Mouse (Mus musculus): ENCODE results near the gene Kdf1.
"Not testable (repeated sequence)": the region's sequence is repeated elsewhere in the genome, so short reads cannot be mapped to it uniquely, and the experiment has no call there.

Gene Kdf1

GRCm38 (mm10) chr4:133496738-133497445 is 21.9 kb upstream of the Kdf1 start:
- DNase-seq (ENCODE audit: low spot score in 2 of 2), result no peak

GRCm38 (mm10) chr4:133497461-133498159 is 21.2 kb upstream of the Kdf1 start:
- DNase-seq (ENCODE audit: low spot score in 2 of 2), result no peak

GRCm38 (mm10) chr4:133498160-133498724 is 20.5 kb upstream of the Kdf1 start, which contains the start of gene Trnp1:
Gene Trnp1 (minus strand): TSS chr4:133498550.
- DNase-seq (ENCODE audit: low spot score in 2 of 2), result peak; percentile 73 to 78

- DNase-seq (ENCODE audit: low spot score in 2 of 2), result no peak
Observed at GRCm38 (mm10) chr4:133501514-133501913, 17.2 kb upstream of the Kdf1 start.

- no peak for DNase-seq (ENCODE audit: low spot score in 2 of 2)
Observed at GRCm38 (mm10) chr4:133504300-133504699, 14.5 kb upstream of the Kdf1 start.

GRCm38 (mm10) chr4:133504755-133505485 is 13.8 kb upstream of the Kdf1 start:
- DNase-seq (ENCODE audit: low spot score in 2 of 2), result no peak

GRCm38 (mm10) chr4:133506573-133506972 is 12.2 kb upstream of the Kdf1 start:
- DNase-seq (ENCODE audit: low spot score in 2 of 2), result no peak

GRCm38 (mm10) chr4:133508990-133509389 is 9.8 kb upstream of the Kdf1 start:
- DNase-seq (ENCODE audit: low spot score in 2 of 2), result no peak

- no peak for DNase-seq (ENCODE audit: low spot score in 2 of 2)
Observed at GRCm38 (mm10) chr4:133511050-133511449, 7.7 kb upstream of the Kdf1 start.

- DNase-seq (ENCODE audit: low spot score in 2 of 2), result not testable (repeated sequence)
Observed at GRCm38 (mm10) chr4:133512511-133512910, 6.3 kb upstream of the Kdf1 start.

GRCm38 (mm10) chr4:133512972-133513371 is 5.8 kb upstream of the Kdf1 start:
- DNase-seq (ENCODE audit: low spot score in 2 of 2), result peak; percentile 64 to 70

GRCm38 (mm10) chr4:133519369-133519665 is 554 bp downstream of the Kdf1 start:
- no peak for DNase-seq (ENCODE audit: low spot score in 2 of 2)

- DNase-seq (ENCODE audit: low spot score in 2 of 2), result no peak
Observed at GRCm38 (mm10) chr4:133521502-133521901, 2.7 kb downstream of the Kdf1 start.

- DNase-seq (ENCODE audit: low spot score in 2 of 2), result no peak
Observed at GRCm38 (mm10) chr4:133527788-133528187, 9.0 kb downstream of the Kdf1 start.

- no peak for DNase-seq (ENCODE audit: low spot score in 2 of 2)
Observed at GRCm38 (mm10) chr4:133532777-133533176, 14.0 kb downstream of the Kdf1 start.

GRCm38 (mm10) chr4:133536081-133536480 is 17.3 kb downstream of the Kdf1 start:
- DNase-seq (ENCODE audit: low spot score in 2 of 2), result no peak

GRCm38 (mm10) chr4:133536652-133537051 is 17.9 kb downstream of the Kdf1 start:
- DNase-seq (ENCODE audit: low spot score in 2 of 2), result no peak

GRCm38 (mm10) chr4:133545272-133546231 is 26.8 kb downstream of the Kdf1 start, which contains the start of gene Nudc:
Gene Nudc (minus strand): TSS chr4:133545996.
- DNase-seq (ENCODE audit: low spot score in 2 of 2), result peak; percentile 95 to 97

- DNase-seq (ENCODE audit: low spot score in 2 of 2), result no peak
Observed at GRCm38 (mm10) chr4:133552029-133552428, 33.3 kb downstream of the Kdf1 start.

GRCm38 (mm10) chr4:133552768-133553447 is 34.1 kb downstream of the Kdf1 start, which contains the start of gene Nr0b2:
Gene Nr0b2 (plus strand): TSS chr4:133553376.
- no peak for DNase-seq (ENCODE audit: low spot score in 2 of 2)
